Mouse (Mus musculus): ENCODE data around the gene Tmem170.

DNA sequence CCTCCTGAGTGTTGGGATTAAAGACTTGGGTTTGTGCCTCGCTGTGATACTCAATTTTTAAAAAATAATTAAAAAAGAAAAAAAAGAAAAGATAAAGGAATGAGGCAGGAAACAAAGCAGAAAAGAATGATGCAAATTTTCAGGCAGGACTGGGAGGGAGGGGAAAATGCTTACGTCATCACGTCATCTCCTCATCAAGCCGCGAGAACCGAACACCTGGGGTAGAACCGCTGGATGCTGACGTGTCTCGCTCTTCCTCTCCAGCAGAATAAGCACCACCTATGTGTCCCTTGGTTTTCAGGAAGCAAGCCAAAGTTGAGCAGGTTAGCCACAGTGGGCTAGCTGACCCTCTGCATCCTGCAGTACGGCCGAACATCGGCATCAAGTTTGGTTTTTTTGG, 20.6 kb downstream of the Tmem170 start:
- peak; percentile 86 for TF ChIP-seq MAFK (IDR thresholded peaks at IDR 0.05; ENCODE audit: insufficient read depth, low read depth, low read length)
- no peak for TF ChIP-seq HCFC1 (IDR thresholded peaks at IDR 0.05; ENCODE audit: borderline replicate concordance, insufficient read depth, low read length)
- no peak for TF ChIP-seq ZC3H11A (IDR thresholded peaks at IDR 0.05; ENCODE audit: borderline replicate concordance, low read depth, low read length)
